Mouse (Mus musculus): ENCODE data around the gene Cdkal1. TPM values are rescaled to one million over a fixed set of nuclear protein-coding genes. Genes with fewer than 3 reads are reported as not detected.

Cdkal1 gene
- polyA plus RNA-seq, 1 experiment, result 3.3 TPM

DNA sequence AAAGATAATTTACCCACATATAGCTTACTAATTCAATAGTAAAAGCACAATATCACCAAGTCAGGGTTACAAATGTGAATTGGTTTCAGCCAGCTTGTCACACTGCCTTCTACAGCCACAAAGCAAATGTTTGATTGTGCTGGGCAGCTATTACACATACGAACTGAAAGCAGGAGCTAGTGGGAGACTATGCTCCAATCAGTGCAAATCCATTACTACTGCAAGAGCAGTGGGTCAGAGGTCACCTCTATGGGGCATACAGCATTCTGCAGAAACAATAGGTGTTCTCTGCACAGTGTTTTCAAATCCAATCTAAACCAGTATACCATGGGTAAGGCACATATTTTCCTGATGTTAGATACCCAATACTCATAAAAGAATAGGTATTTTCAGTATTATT lies 27.4 kb downstream of the Cdkal1 start:
- TF ChIP-seq POLR2A (IDR thresholded peaks at IDR 0.05; ENCODE audit: control insufficient read depth, extremely low read depth, insufficient read depth, low read length, poor library complexity) (no peak), CTCF (IDR thresholded peaks at IDR 0.05; ENCODE audit: borderline replicate concordance, control insufficient read depth, extremely low read depth, insufficient read depth, low read length, poor library complexity) (no peak)
- no peaks in the 10 kb centered on the region for H3K36me3 ChIP-seq (ENCODE audit: control insufficient read depth, insufficient read depth, low read length)
- no peaks in the 10 kb centered on the region for H3K27me3 ChIP-seq (ENCODE audit: control insufficient read depth, insufficient read depth, low read length)
- no peaks in the 10 kb centered on the region for H3K4me1 ChIP-seq (replicated peaks; ENCODE audit: control insufficient read depth, insufficient read depth, low read length)
- no peak overlapping the region for H3K4me3 ChIP-seq (ENCODE audit: control insufficient read depth, insufficient read depth, low read length)
- 94% methylated on average over 1 of the region's 1 CpGs for WGBS
- H3K27ac ChIP-seq (ENCODE audit: control insufficient read depth, insufficient read depth, low read length), result no peak overlapping the region
- DNase-seq, result no peak

DNA sequence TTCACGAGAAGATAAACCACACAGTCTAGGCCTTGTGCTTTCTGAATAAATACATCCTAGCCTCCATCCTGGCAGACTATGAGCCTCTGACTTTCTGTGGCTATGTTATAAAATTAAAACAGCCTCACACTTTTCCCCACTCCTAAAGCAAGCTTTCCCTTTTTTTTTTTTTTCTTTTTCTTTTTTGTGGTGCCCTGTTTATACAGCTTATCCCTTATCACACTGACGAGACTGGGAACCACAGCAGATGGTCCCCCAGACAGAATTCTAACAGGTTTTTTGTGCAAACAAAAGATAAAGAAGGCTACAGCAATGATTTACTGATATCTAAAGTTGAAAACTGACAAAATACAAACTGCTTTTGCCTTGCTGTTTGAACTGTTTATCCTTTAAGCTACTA lies 29.0 kb downstream of the Cdkal1 start:
- Histone ChIP-seq H3K36me3 (ENCODE audit: control insufficient read depth, insufficient read depth, low read length) (no peaks in the 10 kb centered on the region), H3K4me3 (ENCODE audit: control insufficient read depth, insufficient read depth, low read length) (no peak overlapping the region), H3K27me3 (ENCODE audit: control insufficient read depth, insufficient read depth, low read length) (no peaks in the 10 kb centered on the region), H3K4me1 (replicated peaks; ENCODE audit: control insufficient read depth, insufficient read depth, low read length) (no peaks in the 10 kb centered on the region), H3K27ac (ENCODE audit: control insufficient read depth, insufficient read depth, low read length) (no peak overlapping the region)
- TF ChIP-seq CTCF (IDR thresholded peaks at IDR 0.05; ENCODE audit: borderline replicate concordance, control insufficient read depth, extremely low read depth, insufficient read depth, low read length, poor library complexity) (no peak), POLR2A (IDR thresholded peaks at IDR 0.05; ENCODE audit: control insufficient read depth, extremely low read depth, insufficient read depth, low read length, poor library complexity) (no peak)
- no peak for DNase-seq
- 58% methylated on average over 2 of the region's 2 CpGs for WGBS

DNA sequence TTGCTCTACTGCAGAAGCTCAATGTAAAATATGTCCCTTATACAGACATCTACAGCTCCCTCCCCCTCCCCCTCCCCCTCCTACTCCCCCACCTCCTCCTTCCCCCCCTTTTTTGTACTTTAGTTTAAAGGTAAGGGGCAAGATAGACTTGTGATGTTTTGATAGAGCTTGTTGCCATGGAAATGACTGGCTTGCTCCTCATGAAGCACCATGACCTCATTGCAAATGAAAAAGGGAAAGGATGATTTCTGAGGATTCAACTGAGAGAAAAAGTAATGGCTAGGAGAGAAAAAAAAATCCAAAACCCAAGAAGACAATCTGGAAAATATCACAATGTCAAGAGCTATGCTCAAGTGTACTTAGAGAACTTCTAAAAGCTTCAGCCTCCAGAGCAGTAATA lies 29.4 kb downstream of the Cdkal1 start:
- no peak for DNase-seq
- TF ChIP-seq POLR2A (IDR thresholded peaks at IDR 0.05; ENCODE audit: control insufficient read depth, extremely low read depth, insufficient read depth, low read length, poor library complexity) (no peak), CTCF (IDR thresholded peaks at IDR 0.05; ENCODE audit: borderline replicate concordance, control insufficient read depth, extremely low read depth, insufficient read depth, low read length, poor library complexity) (no peak)
- no peaks in the 10 kb centered on the region for H3K27me3 ChIP-seq (ENCODE audit: control insufficient read depth, insufficient read depth, low read length)
- H3K4me3 ChIP-seq (ENCODE audit: control insufficient read depth, insufficient read depth, low read length), result no peak overlapping the region
- no peaks in the 10 kb centered on the region for H3K4me1 ChIP-seq (replicated peaks; ENCODE audit: control insufficient read depth, insufficient read depth, low read length)
- H3K27ac ChIP-seq (ENCODE audit: control insufficient read depth, insufficient read depth, low read length), result no peak overlapping the region
- no peaks in the 10 kb centered on the region for H3K36me3 ChIP-seq (ENCODE audit: control insufficient read depth, insufficient read depth, low read length)

DNA sequence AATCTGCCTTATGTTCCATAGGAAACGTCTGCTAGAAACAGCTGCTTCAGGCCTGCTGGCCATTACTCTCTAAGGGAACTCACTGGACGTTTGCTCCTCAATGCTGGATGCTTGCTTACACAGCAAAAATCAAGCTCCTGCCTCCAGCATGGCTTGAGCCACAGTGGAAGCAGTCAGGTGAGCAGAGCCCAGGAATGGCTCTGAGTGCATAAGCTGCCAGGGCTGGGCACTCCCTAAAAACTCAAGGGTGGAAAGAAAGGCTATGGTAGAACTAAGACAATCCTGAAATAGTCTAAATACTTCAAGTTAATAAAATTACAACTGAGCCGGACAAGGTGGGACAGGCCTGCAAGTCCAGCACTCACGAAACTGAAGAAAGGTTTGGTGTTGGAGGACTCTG lies 30.7 kb downstream of the Cdkal1 start:
- Histone ChIP-seq H3K4me1 (replicated peaks; ENCODE audit: control insufficient read depth, insufficient read depth, low read length) (no peaks in the 10 kb centered on the region), H3K27me3 (ENCODE audit: control insufficient read depth, insufficient read depth, low read length) (no peaks in the 10 kb centered on the region), H3K27ac (ENCODE audit: control insufficient read depth, insufficient read depth, low read length) (no peak overlapping the region), H3K4me3 (ENCODE audit: control insufficient read depth, insufficient read depth, low read length) (no peak overlapping the region), H3K36me3 (ENCODE audit: control insufficient read depth, insufficient read depth, low read length) (no peaks in the 10 kb centered on the region)
- no peak for DNase-seq
- 94% methylated on average over 4 of the region's 4 CpGs for WGBS
- TF ChIP-seq POLR2A (IDR thresholded peaks at IDR 0.05; ENCODE audit: control insufficient read depth, extremely low read depth, insufficient read depth, low read length, poor library complexity), result no peak
- TF ChIP-seq CTCF (IDR thresholded peaks at IDR 0.05; ENCODE audit: borderline replicate concordance, control insufficient read depth, extremely low read depth, insufficient read depth, low read length, poor library complexity), result no peak

DNA sequence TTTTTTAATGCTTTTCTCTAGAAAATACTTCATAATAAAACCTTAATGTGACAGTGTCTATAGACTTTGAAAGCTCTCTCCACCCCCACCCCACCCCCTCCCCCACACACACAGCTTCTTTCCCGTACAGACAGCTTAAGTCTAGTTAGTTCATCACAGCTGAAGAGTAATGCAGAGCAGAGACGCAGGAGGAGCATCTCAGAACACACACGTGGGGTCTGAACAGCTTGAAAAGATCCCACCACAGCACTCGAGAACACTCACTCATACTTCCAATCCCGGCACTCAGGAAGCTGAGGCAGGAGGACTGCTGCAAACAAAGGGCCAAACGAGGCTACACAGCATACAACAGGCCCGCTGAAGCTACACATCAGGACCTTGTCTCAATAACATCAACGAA lies 31.1 kb downstream of the Cdkal1 start:
- 95% methylated on average over 8 of the region's 8 CpGs for WGBS

DNA sequence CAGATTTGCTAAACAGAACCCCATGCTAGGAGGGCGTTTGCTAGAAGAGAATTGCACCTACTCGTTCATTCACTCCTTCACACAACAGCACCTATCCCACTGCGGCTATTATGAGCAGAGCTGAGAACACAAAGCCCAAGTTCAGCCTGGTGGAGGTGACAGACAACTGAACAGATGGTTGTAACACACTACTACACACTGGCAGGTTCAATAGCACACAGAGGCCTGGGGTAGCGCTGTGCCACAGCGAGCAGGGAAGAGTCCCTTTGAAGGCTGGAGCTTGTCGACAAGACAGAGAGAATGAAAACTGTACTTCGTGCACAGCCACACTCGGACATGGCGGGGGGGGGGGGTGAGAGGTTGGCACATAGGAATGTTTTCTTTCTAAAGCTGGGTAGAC lies 31.6 kb downstream of the Cdkal1 start:
- 83% methylated on average over 9 of the region's 9 CpGs for WGBS
- TF ChIP-seq CTCF (IDR thresholded peaks at IDR 0.05; ENCODE audit: borderline replicate concordance, control insufficient read depth, extremely low read depth, insufficient read depth, low read length, poor library complexity) (no peak), POLR2A (IDR thresholded peaks at IDR 0.05; ENCODE audit: control insufficient read depth, extremely low read depth, insufficient read depth, low read length, poor library complexity) (no peak)
- DNase-seq, result no peak
- Histone ChIP-seq H3K27ac (ENCODE audit: control insufficient read depth, insufficient read depth, low read length) (no peak overlapping the region), H3K36me3 (ENCODE audit: control insufficient read depth, insufficient read depth, low read length) (no peaks in the 10 kb centered on the region), H3K4me3 (ENCODE audit: control insufficient read depth, insufficient read depth, low read length) (no peak overlapping the region), H3K27me3 (ENCODE audit: control insufficient read depth, insufficient read depth, low read length) (no peaks in the 10 kb centered on the region), H3K4me1 (replicated peaks; ENCODE audit: control insufficient read depth, insufficient read depth, low read length) (no peaks in the 10 kb centered on the region)

More for the DNA sequence above, 31.1 kb downstream of the Cdkal1 start:
- Histone ChIP-seq H3K27ac (ENCODE audit: control insufficient read depth, insufficient read depth, low read length) (no peak overlapping the region), H3K27me3 (ENCODE audit: control insufficient read depth, insufficient read depth, low read length) (no peaks in the 10 kb centered on the region), H3K4me1 (replicated peaks; ENCODE audit: control insufficient read depth, insufficient read depth, low read length) (no peaks in the 10 kb centered on the region), H3K36me3 (ENCODE audit: control insufficient read depth, insufficient read depth, low read length) (no peaks in the 10 kb centered on the region), H3K4me3 (ENCODE audit: control insufficient read depth, insufficient read depth, low read length) (no peak overlapping the region)
- TF ChIP-seq CTCF (IDR thresholded peaks at IDR 0.05; ENCODE audit: borderline replicate concordance, control insufficient read depth, extremely low read depth, insufficient read depth, low read length, poor library complexity), result no peak
- TF ChIP-seq POLR2A (IDR thresholded peaks at IDR 0.05; ENCODE audit: control insufficient read depth, extremely low read depth, insufficient read depth, low read length, poor library complexity), result no peak
- no peak for DNase-seq

DNA sequence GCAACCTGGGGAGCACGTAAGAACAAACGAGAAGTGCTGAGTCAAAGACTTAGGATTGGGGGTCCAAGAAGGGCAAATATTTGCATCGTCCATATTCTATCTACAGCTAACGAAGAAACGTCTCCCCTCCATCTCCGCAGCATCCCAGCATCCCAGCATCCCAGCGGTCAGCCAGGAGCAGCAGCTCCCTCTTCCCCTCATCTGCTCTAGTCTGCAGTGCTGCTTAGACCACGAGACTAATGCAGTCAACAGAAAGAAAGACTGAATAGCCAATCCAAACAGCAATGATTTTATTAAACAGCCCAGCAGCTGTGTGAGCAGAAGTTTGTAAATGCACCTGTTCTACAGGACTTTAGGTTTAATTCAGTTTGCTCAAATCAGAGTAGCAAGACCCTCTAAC lies 32.0 kb downstream of the Cdkal1 start:
- H3K4me1 ChIP-seq (replicated peaks; ENCODE audit: control insufficient read depth, insufficient read depth, low read length), result no peaks in the 10 kb centered on the region
- H3K27me3 ChIP-seq (ENCODE audit: control insufficient read depth, insufficient read depth, low read length), result no peaks in the 10 kb centered on the region
- no peak overlapping the region for H3K4me3 ChIP-seq (ENCODE audit: control insufficient read depth, insufficient read depth, low read length)
- no peaks in the 10 kb centered on the region for H3K36me3 ChIP-seq (ENCODE audit: control insufficient read depth, insufficient read depth, low read length)
- no peak for DNase-seq
- TF ChIP-seq POLR2A (IDR thresholded peaks at IDR 0.05; ENCODE audit: control insufficient read depth, extremely low read depth, insufficient read depth, low read length, poor library complexity) (no peak), CTCF (IDR thresholded peaks at IDR 0.05; ENCODE audit: borderline replicate concordance, control insufficient read depth, extremely low read depth, insufficient read depth, low read length, poor library complexity) (no peak)
- WGBS, result 97% methylated on average over 8 of the region's 8 CpGs
- H3K27ac ChIP-seq (ENCODE audit: control insufficient read depth, insufficient read depth, low read length), result no peak overlapping the region

Data from thymus, adult 2 months (tissue).